ENCODE assay signal across 8 mouse cellular contexts in the genomic region with DNA sequence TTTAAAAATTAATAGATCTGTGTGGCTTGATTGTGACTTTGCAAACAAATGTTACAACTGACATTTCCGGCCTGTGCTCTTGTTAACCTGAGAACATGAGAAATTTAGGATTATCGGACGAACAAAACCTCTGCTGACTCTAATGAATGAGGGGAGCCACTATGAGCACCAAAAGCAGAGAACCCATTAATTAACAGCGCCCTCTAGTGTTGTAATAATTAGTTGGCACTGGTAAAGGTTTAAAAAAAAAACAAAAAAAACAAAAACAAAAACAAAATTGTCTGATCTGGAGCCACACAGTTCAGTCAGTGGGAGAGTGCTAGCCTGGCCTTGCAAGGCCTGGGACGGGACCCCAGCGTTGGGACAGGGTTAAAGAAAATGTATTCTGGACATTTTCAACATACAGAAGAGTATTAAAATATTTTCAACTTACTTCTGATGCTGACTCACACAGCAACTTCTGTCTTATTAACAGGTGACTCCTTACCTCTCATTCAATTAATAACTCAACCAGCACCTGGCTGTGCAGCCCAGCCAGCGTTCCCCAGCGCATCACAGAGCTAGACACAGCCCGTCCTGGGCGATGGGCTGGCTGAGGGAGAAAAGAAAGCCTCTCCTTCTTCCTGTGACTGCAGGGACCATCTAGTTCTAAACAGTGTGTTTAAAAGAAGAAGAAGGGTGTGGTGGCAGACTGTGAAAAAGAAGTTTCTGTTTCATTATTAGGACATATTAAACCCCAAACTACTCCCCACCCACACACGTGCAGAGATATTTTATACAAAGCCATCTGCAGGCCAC. TPM values are rescaled to one million over a fixed set of nuclear protein-coding genes. Genes with fewer than 3 reads are reported as not detected.
DNase-seq lines count a peak whose midpoint lies in the region; ATAC-seq and TF ChIP-seq lines count a peak whose summit lies in the region.

No protein-coding gene starts in this region.

- no peak overlapping the region for H3K4me2 ChIP-seq in heart, postnatal 0 days (ENCODE audit: low read depth, low read length)

- H3K9me3 ChIP-seq in heart, postnatal 0 days (replicated peaks; ENCODE audit: control insufficient read depth, low read length), result no peaks in the 10 kb centered on the region

- H3K36me3 ChIP-seq in heart, postnatal 0 days (replicated peaks; ENCODE audit: control insufficient read depth, insufficient read depth, low read length), result no peaks in the 10 kb centered on the region

- no peak for ATAC-seq in heart, postnatal 0 days (ENCODE audit: insufficient read depth, low read depth)

- peak; percentile 60 for TF ChIP-seq CTCF in heart, postnatal 0 days (IDR thresholded peaks at IDR 0.05; ENCODE audit: low read depth)
- no peak for TF ChIP-seq CTCF in bone marrow, adult 2 months (IDR thresholded peaks at IDR 0.05; ENCODE audit: control insufficient read depth, insufficient read depth, low read length)

- no peak overlapping the region for H3K27ac ChIP-seq in heart, postnatal 0 days (ENCODE audit: low read depth)
- peak overlapping the region; percentile 23; the same call in 1 of the 2 replicates for H3K27ac ChIP-seq in bone marrow, adult 2 months (ENCODE audit: control insufficient read depth, insufficient read depth, low read depth, low read length, poor library complexity)

- no peaks in the 10 kb centered on the region for H3K27me3 ChIP-seq in heart, postnatal 0 days (ENCODE audit: control insufficient read depth, insufficient read depth, low read length)

- WGBS in heart, postnatal 0 days, result 55% methylated on average over 11 of the region's 11 CpGs
- 27% methylated on average over 11 of the region's 11 CpGs for WGBS in bone marrow, adult 2 months

- DNase-seq in heart, postnatal 0 days (ENCODE audit: low spot score), result no peak
- no peak for DNase-seq in heart, postnatal 25 days (ENCODE audit: low spot score)
- DNase-seq in CD4-positive helper T cell, adult 2 months (ENCODE audit: low read depth, low spot score), result peak; percentile 59
- DNase-seq in kidney, postnatal 36 days, result peak; percentile 39 to 41
- DNase-seq in gastrocnemius, postnatal 4 days (ENCODE audit: low spot score in 2 of 2), result no peak
- DNase-seq in cerebellum, postnatal 25 days, result no peak
- DNase-seq in gastrocnemius, postnatal 14 days, result no peak

- no peak overlapping the region for H3K4me3 ChIP-seq in heart, postnatal 0 days (ENCODE audit: low read depth, low read length)
- no peak overlapping the region for H3K4me3 ChIP-seq in bone marrow, adult 2 months (replicated peaks; ENCODE audit: control insufficient read depth, low read depth, low read length)

- TF ChIP-seq POLR2A in bone marrow, adult 2 months (IDR thresholded peaks at IDR 0.05; ENCODE audit: borderline replicate concordance, control insufficient read depth, low read depth, low read length), result no peak

- H3K4me1 ChIP-seq in heart, postnatal 0 days (ENCODE audit: control insufficient read depth, insufficient read depth), result peaks cover 7% of the 10 kb centered on the region; the same call in 1 of the 2 replicates
- H3K4me1 ChIP-seq in bone marrow, adult 2 months (ENCODE audit: control insufficient read depth, insufficient read depth, low read length), result peaks cover 3% of the 10 kb centered on the region; the same call in 1 of the 2 replicates

- intact Hi-C loops in heart, postnatal 25 days (cut with DNase I), result loop anchor here (2.0 to 10.0 kb wide), 3 partner anchors 42 to 287 kb away; a partner anchor contains a TSS
- intact Hi-C loops in gastrocnemius, postnatal 14 days (cut with DNase I; ENCODE audit: low total_unique reads), result loop anchor here (10.0 kb wide), 1 partner anchor 289 kb away; no protein-coding TSS in a partner anchor

- no peak for TF ChIP-seq EP300 in heart, postnatal 0 days (IDR thresholded peaks at IDR 0.05; ENCODE audit: low read depth)

- H3K9ac ChIP-seq in heart, postnatal 0 days (replicated peaks; ENCODE audit: low read depth, low read length), result no peak overlapping the region

RNA-seq across cellular contexts. Expression of a gene that starts 30.7 kb away (rescaled TPM):
- total RNA-seq in heart, postnatal 0 days (2014; rRNA removed; ENCODE audit: low replicate concordance), result 13.9 and 19.2 TPM in 2 replicates
- polyA plus RNA-seq in heart, postnatal 0 days (2015; fragmentation: Nextera tagmentation; extraction: Ambion mirVana), result 7.8 and 8.6 TPM in 2 replicates
- 10 to 100 TPM; 13.5 to 14.5 TPM for total RNA-seq in heart, postnatal 25 days (2021)
- 3.9 and 12.2 TPM in 2 replicates for polyA plus RNA-seq in bone marrow, adult 2 months (2011; ENCODE audit: insufficient read depth, insufficient read length, low replicate concordance, missing spikeins)
- total RNA-seq in gastrocnemius, postnatal 4 days (2021), result 10 to 100 TPM; 12.0 to 14.5 TPM
- total RNA-seq in gastrocnemius, postnatal 14 days (2021), result 1 to 10 TPM; 6.2 to 7.1 TPM

Comparison
In these comparisons a context has a peak if more than half of its experiments do, and no peak if none do; other contexts are left out.
1. DNase-seq: peak in CD4-positive helper T cell, adult 2 months (single experiment) and kidney, postnatal 36 days (2 of 2); none in heart, postnatal 0 days (single experiment), heart, postnatal 25 days (single experiment), gastrocnemius, postnatal 4 days (0 of 2), cerebellum, postnatal 25 days (0 of 2) and gastrocnemius, postnatal 14 days (single experiment).